Mouse (Mus musculus): Measurements from ENCODE around the gene Zbtb16. TPM values are rescaled to one million over a fixed set of nuclear protein-coding genes. Genes with fewer than 3 reads are reported as not detected.

Zbtb16 gene
- polyA plus RNA-seq, 1 experiment from 2014 or later, result 7.9 TPM

DNA sequence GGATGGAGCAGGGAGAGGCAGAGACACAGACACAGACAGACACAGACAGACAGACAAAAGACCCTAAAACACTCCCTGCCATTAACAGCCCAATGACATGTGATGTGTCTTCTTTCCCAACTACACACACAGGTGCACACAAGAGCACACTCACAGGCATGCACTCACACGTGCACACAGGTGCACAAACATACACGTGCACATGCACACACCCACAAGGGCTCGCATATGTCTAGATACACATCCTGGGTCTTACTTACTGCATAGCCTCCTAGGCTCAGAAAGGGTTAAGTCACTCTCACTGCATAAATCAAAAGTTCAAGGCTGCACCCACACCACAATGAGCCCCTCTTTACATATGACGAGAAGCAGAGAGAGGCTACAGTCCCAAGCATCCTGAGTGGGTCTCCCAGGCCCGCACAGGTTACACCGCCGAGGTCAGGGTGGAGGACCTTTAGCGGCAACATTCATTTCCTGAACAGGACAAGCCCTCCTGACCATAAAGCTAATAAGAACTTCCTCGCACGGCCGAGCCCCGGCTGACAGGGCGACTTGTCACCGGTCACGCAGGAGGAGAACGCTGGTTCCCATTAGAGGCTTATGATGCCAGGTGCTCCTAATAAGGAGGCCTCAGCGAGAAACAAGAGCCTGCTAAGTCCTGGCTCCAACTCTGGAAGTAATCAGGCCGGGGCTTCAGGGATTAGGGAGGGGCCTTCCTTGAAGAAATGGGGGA is 13.3 kb downstream of the Zbtb16 start:
- Histone ChIP-seq H3K27ac (no peak overlapping the region), H3K4me1 (peaks cover 14% of the 10 kb centered on the region), H3K9me3 (no peaks in the 10 kb centered on the region), H3K4me2 (no peak overlapping the region), H3K27me3 (replicated peaks) (no peaks in the 10 kb centered on the region), H3K9ac (no peak overlapping the region), H3K36me3 (replicated peaks) (no peaks in the 10 kb centered on the region), H3K4me3 (no peak overlapping the region)
- ATAC-seq (replicated peaks), result no peak
- WGBS, result 27% methylated on average over 18 of the region's 18 CpGs

GRCm38 (mm10) chr9:48821916-48822585 is 14.0 kb downstream of the Zbtb16 start:
- H3K9me3 ChIP-seq, result no peaks in the 10 kb centered on the region
- H3K4me1 ChIP-seq, result peaks cover 14% of the 10 kb centered on the region
- H3K9ac ChIP-seq, result no peak overlapping the region
- no peak overlapping the region for H3K4me2 ChIP-seq
- H3K36me3 ChIP-seq (replicated peaks), result no peaks in the 10 kb centered on the region
- ATAC-seq (replicated peaks), result no peak
- 69% methylated on average over 15 of the region's 15 CpGs for whole genome bisulfite sequencing
- H3K27ac ChIP-seq, result no peak overlapping the region
- H3K27me3 ChIP-seq (replicated peaks), result no peaks in the 10 kb centered on the region
- H3K4me3 ChIP-seq, result no peak overlapping the region

GRCm38 (mm10) chr9:48821431-48821830 is 14.6 kb downstream of the Zbtb16 start:
- WGBS, result 87% methylated on average over 9 of the region's 9 CpGs

DNA sequence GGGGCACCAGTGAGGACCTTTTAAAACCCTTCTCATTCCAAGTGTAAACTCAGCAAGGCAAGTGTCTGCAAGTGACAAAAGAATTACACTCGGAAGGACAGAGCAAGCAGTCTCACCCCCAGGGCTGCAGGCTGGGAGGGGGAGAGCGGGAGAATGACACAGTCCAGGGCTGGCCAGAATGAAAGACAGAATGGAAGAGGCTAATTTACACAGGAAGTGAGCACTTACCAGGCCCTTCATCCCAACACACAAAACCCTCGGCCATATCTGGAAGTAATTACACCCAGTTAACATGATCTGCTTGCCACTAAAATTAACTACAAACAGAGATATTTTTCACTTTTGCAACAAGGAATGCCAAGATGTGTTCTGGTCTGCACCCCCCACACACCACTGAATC is 15.2 kb downstream of the Zbtb16 start:
- ATAC-seq (replicated peaks), result no peak
- H3K27ac ChIP-seq, result no peak overlapping the region
- no peaks in the 10 kb centered on the region for H3K27me3 ChIP-seq (replicated peaks)
- H3K9ac ChIP-seq, result no peak overlapping the region
- H3K4me1 ChIP-seq, result peaks cover 14% of the 10 kb centered on the region
- WGBS, result 29% methylated on average over 3 of the region's 3 CpGs
- H3K36me3 ChIP-seq (replicated peaks), result no peaks in the 10 kb centered on the region
- H3K4me2 ChIP-seq, result no peak overlapping the region
- H3K9me3 ChIP-seq, result no peaks in the 10 kb centered on the region
- no peak overlapping the region for H3K4me3 ChIP-seq

More at GRCm38 (mm10) chr9:48821431-48821830, 14.6 kb downstream of the Zbtb16 start:
- no peaks in the 10 kb centered on the region for H3K36me3 ChIP-seq (replicated peaks)
- no peak for ATAC-seq (replicated peaks)
- peaks cover 14% of the 10 kb centered on the region for H3K4me1 ChIP-seq
- H3K9ac ChIP-seq, result no peak overlapping the region
- no peak overlapping the region for H3K4me3 ChIP-seq
- no peaks in the 10 kb centered on the region for H3K27me3 ChIP-seq (replicated peaks)
- no peaks in the 10 kb centered on the region for H3K9me3 ChIP-seq
- no peak overlapping the region for H3K27ac ChIP-seq
- H3K4me2 ChIP-seq, result no peak overlapping the region

- no peaks in the 10 kb centered on the region for H3K27me3 ChIP-seq (replicated peaks)
- H3K4me1 ChIP-seq, result peaks cover 14% of the 10 kb centered on the region
- no peak overlapping the region for H3K9ac ChIP-seq
- no peaks in the 10 kb centered on the region for H3K9me3 ChIP-seq
- no peak for ATAC-seq (replicated peaks)
- H3K4me3 ChIP-seq, result no peak overlapping the region
- H3K27ac ChIP-seq, result no peak overlapping the region
- H3K4me2 ChIP-seq, result no peak overlapping the region
- WGBS, result 91% methylated on average over 10 of the region's 10 CpGs
- H3K36me3 ChIP-seq (replicated peaks), result no peaks in the 10 kb centered on the region
Measured at GRCm38 (mm10) chr9:48819695-48820094, 16.3 kb downstream of the Zbtb16 start.

GRCm38 (mm10) chr9:48819137-48819536 is 16.9 kb downstream of the Zbtb16 start:
- Histone ChIP-seq H3K36me3 (replicated peaks) (no peaks in the 10 kb centered on the region), H3K9ac (no peak overlapping the region), H3K4me1 (peaks cover 11% of the 10 kb centered on the region), H3K9me3 (no peaks in the 10 kb centered on the region), H3K27ac (no peak overlapping the region), H3K27me3 (replicated peaks) (no peaks in the 10 kb centered on the region), H3K4me3 (no peak overlapping the region), H3K4me2 (no peak overlapping the region)
- 87% methylated on average over 3 of the region's 3 CpGs for WGBS
- no peak for ATAC-seq (replicated peaks)

DNA sequence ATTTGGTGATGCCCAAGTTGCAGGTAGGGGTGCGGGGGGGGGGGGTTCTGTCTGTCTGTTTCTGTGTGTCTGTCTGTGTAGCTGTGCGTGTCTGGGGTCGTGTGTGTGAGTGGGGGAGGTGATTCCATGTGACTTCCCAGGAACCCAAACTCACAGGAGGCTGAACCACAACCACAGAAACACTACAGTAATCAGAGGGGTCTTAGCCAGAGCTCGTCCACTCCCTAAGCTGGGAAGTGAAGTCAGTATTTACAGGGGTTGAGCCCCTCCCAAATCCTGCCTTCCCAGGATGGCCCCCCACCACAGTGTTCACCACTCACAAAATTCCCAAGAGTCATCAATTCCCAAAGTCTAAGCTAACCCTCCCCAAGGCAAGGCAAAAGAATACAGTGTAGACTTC is 18.1 kb downstream of the Zbtb16 start:
- no peak for ATAC-seq (replicated peaks)
- 88% methylated on average over 4 of the region's 4 CpGs for WGBS
- Histone ChIP-seq H3K4me3 (no peak overlapping the region), H3K27me3 (replicated peaks) (no peaks in the 10 kb centered on the region), H3K36me3 (replicated peaks) (no peaks in the 10 kb centered on the region), H3K9ac (no peak overlapping the region), H3K9me3 (no peaks in the 10 kb centered on the region), H3K4me2 (no peak overlapping the region), H3K27ac (no peak overlapping the region), H3K4me1 (peaks cover 3% of the 10 kb centered on the region)

DNA sequence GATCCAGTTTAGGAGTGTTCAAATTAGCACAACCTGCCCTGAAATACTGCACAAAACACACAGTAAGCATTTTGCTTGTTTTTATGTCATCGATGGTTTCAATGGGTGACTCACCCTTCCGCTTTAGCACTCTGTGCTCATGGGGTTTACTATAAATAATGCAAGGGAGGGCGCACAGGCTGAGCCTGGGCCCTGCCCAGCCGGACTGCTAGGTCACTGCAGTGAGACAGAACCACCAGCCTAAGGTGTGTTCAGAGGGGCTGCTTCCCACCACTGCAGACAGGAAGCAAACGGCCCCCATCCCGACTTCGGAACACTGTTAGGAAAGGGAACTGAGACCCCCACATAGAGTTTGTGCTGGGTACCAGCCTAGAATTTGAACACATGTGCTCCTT is 18.6 kb downstream of the Zbtb16 start:
- 83% methylated on average over 7 of the region's 7 CpGs for WGBS
- H3K27me3 ChIP-seq (replicated peaks), result no peaks in the 10 kb centered on the region

DNA sequence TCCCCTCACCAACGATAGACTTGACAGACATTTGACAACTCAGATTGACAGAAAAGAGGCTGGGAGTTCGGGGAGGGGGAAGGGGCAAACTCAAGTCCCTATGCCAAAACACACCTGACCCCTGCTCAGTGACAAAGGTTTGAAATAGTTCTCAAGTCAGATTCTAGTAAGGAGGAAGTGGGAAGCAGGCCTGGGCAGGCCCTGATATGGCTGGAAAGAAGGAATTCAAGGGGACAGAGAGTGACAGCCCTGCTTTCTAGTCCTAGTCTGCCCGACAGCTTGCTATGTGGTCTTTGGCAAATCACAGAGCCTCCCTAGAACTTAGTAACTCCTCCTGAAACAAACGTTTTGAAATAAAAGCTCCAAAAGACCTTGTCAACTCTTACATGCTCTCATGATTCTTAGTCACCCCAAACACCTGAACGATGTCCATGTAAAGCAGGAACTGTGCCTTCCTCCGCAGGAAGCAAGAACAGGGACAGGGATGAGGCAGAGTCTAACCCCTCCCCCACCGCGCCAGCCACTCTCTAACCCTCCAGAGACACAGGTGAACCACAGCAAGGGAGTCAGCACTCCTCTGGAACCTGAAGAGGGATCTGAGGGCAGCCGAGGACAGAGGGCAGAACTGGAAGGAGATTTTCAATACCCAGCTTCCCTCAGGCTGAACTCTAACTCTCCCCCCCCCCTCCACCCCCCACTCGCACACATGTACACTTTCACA is 19.2 kb downstream of the Zbtb16 start:
- Histone ChIP-seq H3K36me3 (replicated peaks) (no peaks in the 10 kb centered on the region), H3K9me3 (no peaks in the 10 kb centered on the region), H3K27me3 (replicated peaks) (no peaks in the 10 kb centered on the region), H3K4me1 (no peaks in the 10 kb centered on the region; the same call in 1 of the 2 replicates), H3K27ac (no peak overlapping the region), H3K4me2 (no peak overlapping the region), H3K4me3 (no peak overlapping the region), H3K9ac (no peak overlapping the region)
- no peak for ATAC-seq (replicated peaks)
- WGBS, result 67% methylated on average over 10 of the region's 10 CpGs

More for the DNA sequence above, 18.6 kb downstream of the Zbtb16 start:
- no peak overlapping the region for H3K4me2 ChIP-seq
- no peaks in the 10 kb centered on the region; the same call in 1 of the 2 replicates for H3K4me1 ChIP-seq
- no peak for ATAC-seq (replicated peaks)
- no peaks in the 10 kb centered on the region for H3K9me3 ChIP-seq
- H3K36me3 ChIP-seq (replicated peaks), result no peaks in the 10 kb centered on the region
- H3K4me3 ChIP-seq, result no peak overlapping the region
- H3K27ac ChIP-seq, result no peak overlapping the region
- H3K9ac ChIP-seq, result no peak overlapping the region

DNA sequence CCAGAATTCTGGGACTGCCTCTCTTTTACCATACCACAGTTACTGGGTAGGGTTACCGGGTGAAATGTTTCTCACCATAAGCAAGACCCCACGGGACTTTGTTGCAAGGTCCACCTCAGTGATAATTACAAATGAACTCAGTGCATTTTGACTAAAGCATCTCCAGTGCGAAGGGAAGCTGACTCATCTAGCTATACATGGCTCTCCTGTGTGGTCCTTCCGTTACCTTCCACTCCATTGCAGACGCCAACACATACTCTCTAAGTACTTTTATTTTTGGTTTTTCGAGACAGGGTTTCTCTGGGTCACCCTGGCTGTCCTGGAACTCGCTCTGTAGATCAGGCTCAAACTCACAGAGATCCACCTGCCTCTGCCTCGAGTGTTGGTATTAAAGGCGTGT is 19.9 kb downstream of the Zbtb16 start:
- 96% methylated on average over 9 of the region's 9 CpGs for WGBS
- H3K27ac ChIP-seq, result no peak overlapping the region
- no peak overlapping the region for H3K4me3 ChIP-seq
- no peaks in the 10 kb centered on the region for H3K27me3 ChIP-seq (replicated peaks)
- no peak overlapping the region for H3K4me2 ChIP-seq
- H3K9ac ChIP-seq, result no peak overlapping the region
- H3K9me3 ChIP-seq, result no peaks in the 10 kb centered on the region
- H3K4me1 ChIP-seq, result no peaks in the 10 kb centered on the region; the same call in 1 of the 2 replicates
- H3K36me3 ChIP-seq (replicated peaks), result no peaks in the 10 kb centered on the region
- ATAC-seq (replicated peaks), result no peak

DNA sequence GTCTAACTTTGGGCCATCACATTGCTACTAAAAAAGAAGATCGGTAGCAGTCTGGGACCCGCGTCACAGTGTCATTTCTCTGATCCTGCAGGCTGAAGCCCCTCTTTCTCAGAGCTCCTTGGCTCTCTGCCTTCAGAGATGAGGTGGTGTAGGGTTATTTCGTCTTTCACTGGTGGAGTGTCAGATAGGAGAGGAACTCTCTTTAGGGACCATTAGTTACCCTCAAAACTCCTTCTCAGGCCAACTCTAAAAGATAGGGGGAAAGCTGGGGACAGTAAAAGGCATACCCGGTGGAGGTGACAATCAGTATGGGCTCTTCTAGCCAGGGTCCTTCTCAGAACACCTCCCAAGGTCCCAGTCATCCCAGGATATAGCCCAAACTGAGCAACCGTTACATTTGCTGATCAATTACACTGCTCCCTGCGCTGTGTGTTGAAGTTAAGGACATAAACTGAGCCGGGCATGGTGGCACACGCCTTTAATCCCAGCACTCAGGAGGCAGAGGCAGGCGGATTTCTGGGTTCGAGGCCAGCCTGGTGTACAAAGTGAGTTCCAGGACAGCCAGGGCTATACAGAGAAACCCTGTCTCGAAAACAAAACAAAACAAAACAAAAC is 21.0 kb downstream of the Zbtb16 start:
- no peak overlapping the region for H3K4me3 ChIP-seq
- WGBS, result 88% methylated on average over 12 of the region's 12 CpGs
- no peaks in the 10 kb centered on the region for H3K27me3 ChIP-seq (replicated peaks)
- H3K9me3 ChIP-seq, result no peaks in the 10 kb centered on the region
- ATAC-seq (replicated peaks), result no peak
- no peaks in the 10 kb centered on the region; the same call in 1 of the 2 replicates for H3K4me1 ChIP-seq
- no peak overlapping the region for H3K27ac ChIP-seq
- H3K9ac ChIP-seq, result no peak overlapping the region
- H3K36me3 ChIP-seq (replicated peaks), result no peaks in the 10 kb centered on the region
- H3K4me2 ChIP-seq, result no peak overlapping the region

Measured in midbrain, embryonic 15.5 days (tissue).